Mouse (Mus musculus) bone marrow, adult 2 months (tissue): ENCODE data around the gene Fkbp4.

Experiments used
- CTCF ChIP-seq: fragments of 200-500 bp; IDR thresholded peaks from 2 replicates; pipeline ENCODE4 v1.5.1; 2011; ENCODE audit warnings: low read length, control low read depth; ENCODE audit not compliant: control insufficient read depth, insufficient read depth
- POLR2A ChIP-seq: fragments of 200-500 bp; IDR thresholded peaks from 2 replicates; pipeline ENCODE4 v1.6.1; 2011; ENCODE audit warnings: low read depth, mild to moderate bottlenecking, control low read depth, low read length, borderline replicate concordance; ENCODE audit not compliant: control insufficient read depth

DNA sequence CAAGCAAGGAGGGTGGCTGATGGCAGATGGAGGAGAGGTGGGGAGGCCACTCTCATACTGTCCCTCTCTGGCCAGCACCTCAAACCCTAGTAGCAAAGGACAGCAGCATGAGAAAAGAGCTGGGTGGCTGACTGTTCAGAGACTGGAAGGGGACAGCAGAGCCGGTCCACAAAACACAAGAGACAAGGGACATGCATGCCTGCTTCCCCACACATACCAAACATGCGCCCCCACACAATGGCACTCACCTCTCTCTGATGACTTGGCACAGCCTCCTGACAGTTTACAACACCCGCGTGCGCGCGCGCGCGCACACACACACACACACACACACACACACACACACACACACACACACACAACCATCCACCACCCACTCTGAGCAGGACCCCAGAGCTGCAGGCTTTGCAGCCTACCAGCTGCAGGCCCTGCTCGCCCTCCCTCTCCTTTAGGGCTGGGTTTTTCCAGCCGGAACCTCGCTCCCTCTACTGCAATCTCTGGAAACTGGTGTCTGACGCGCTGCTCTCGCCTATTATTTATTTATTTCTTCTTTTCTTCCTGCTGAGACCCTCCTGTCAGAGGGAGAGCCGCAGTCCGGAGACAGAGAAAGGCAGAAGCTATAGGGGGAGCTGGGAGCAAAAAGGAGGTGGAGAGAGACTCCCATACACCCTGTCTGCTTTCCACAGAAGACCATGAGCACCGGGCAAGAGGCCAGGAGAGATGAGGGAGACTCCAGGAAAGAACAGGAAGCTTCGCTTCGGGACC, 38.9 kb downstream of the Fkbp4 start:
- no peak for TF ChIP-seq CTCF
- no peak for TF ChIP-seq POLR2A
